Mouse (Mus musculus): ENCODE measurements around the gene Cog2. TPM values are rescaled to one million over a fixed set of nuclear protein-coding genes. Genes with fewer than 3 reads are reported as not detected.
A peak's percentile ranks its signal among the peaks of the same experiment; 100 is the strongest.

The Cog2 gene
- polyA plus RNA-seq, 1 experiment, result 14.3 TPM

GRCm38 (mm10) chr8:124556658-124557057, 36.1 kb downstream of the Cog2 start:
- Histone ChIP-seq H3K27me3 (replicated peaks) (peaks cover 22% of the 10 kb centered on the region), H3K36me3 (replicated peaks; ENCODE audit: low read length) (peaks cover 14% of the 10 kb centered on the region), H3K4me1 (peaks cover 58% of the 10 kb centered on the region), H3K9me3 (no peaks in the 10 kb centered on the region), H3K4me3 (replicated peaks) (no peak overlapping the region)
- no peak for TF ChIP-seq FLI1 (IDR thresholded peaks at IDR 0.05; ENCODE audit: low read length)
- no peak for TF ChIP-seq GATA1 (IDR thresholded peaks at IDR 0.05; ENCODE audit: borderline replicate concordance, low read length)

- no peaks in the 10 kb centered on the region for H3K9me3 ChIP-seq
- peaks cover 23% of the 10 kb centered on the region for H3K27me3 ChIP-seq (replicated peaks)
- peaks cover 66% of the 10 kb centered on the region for H3K4me1 ChIP-seq
- H3K4me3 ChIP-seq (replicated peaks), result peak overlapping the region; percentile 25
- H3K36me3 ChIP-seq (replicated peaks; ENCODE audit: low read length), result peaks cover 6% of the 10 kb centered on the region
- TF ChIP-seq GATA1 (IDR thresholded peaks at IDR 0.05; ENCODE audit: borderline replicate concordance, low read length), result no peak
- no peak for TF ChIP-seq FLI1 (IDR thresholded peaks at IDR 0.05; ENCODE audit: low read length)
Measured at GRCm38 (mm10) chr8:124557476-124557875, 36.9 kb downstream of the Cog2 start.

- Histone ChIP-seq H3K27me3 (replicated peaks) (peaks cover 79% of the 10 kb centered on the region), H3K36me3 (replicated peaks; ENCODE audit: low read length) (no peaks in the 10 kb centered on the region), H3K4me1 (peaks cover 44% of the 10 kb centered on the region), H3K9me3 (no peaks in the 10 kb centered on the region), H3K4me3 (replicated peaks) (no peak overlapping the region)
- no peak for TF ChIP-seq FLI1 (IDR thresholded peaks at IDR 0.05; ENCODE audit: low read length)
- TF ChIP-seq GATA1 (IDR thresholded peaks at IDR 0.05; ENCODE audit: borderline replicate concordance, low read length), result no peak
Measured at GRCm38 (mm10) chr8:124567126-124567525, 46.6 kb downstream of the Cog2 start.

- Histone ChIP-seq H3K27me3 (replicated peaks) (peaks cover 77% of the 10 kb centered on the region), H3K4me3 (replicated peaks) (no peak overlapping the region), H3K4me1 (peaks cover 42% of the 10 kb centered on the region), H3K9me3 (no peaks in the 10 kb centered on the region), H3K36me3 (replicated peaks; ENCODE audit: low read length) (no peaks in the 10 kb centered on the region)
- TF ChIP-seq FLI1 (IDR thresholded peaks at IDR 0.05; ENCODE audit: low read length), result no peak
- TF ChIP-seq GATA1 (IDR thresholded peaks at IDR 0.05; ENCODE audit: borderline replicate concordance, low read length), result no peak
Measured at GRCm38 (mm10) chr8:124567584-124567983, 47.0 kb downstream of the Cog2 start.

- Histone ChIP-seq H3K4me1 (peaks cover 44% of the 10 kb centered on the region), H3K27me3 (replicated peaks) (peaks cover 62% of the 10 kb centered on the region), H3K36me3 (replicated peaks; ENCODE audit: low read length) (no peaks in the 10 kb centered on the region), H3K9me3 (no peaks in the 10 kb centered on the region), H3K4me3 (replicated peaks) (peak overlapping the region; percentile 44)
- no peak for TF ChIP-seq FLI1 (IDR thresholded peaks at IDR 0.05; ENCODE audit: low read length)
- TF ChIP-seq GATA1 (IDR thresholded peaks at IDR 0.05; ENCODE audit: borderline replicate concordance, low read length), result no peak
Measured at GRCm38 (mm10) chr8:124569100-124569499, 48.5 kb downstream of the Cog2 start.

- Histone ChIP-seq H3K27me3 (replicated peaks) (peaks cover 61% of the 10 kb centered on the region), H3K9me3 (no peaks in the 10 kb centered on the region), H3K4me1 (peaks cover 44% of the 10 kb centered on the region), H3K36me3 (replicated peaks; ENCODE audit: low read length) (no peaks in the 10 kb centered on the region), H3K4me3 (replicated peaks) (peak within 1 kb of the TSS; percentile 44)
- TF ChIP-seq FLI1 (IDR thresholded peaks at IDR 0.05; ENCODE audit: low read length) (no peak), GATA1 (IDR thresholded peaks at IDR 0.05; ENCODE audit: borderline replicate concordance, low read length) (no peak)
Measured at GRCm38 (mm10) chr8:124569593-124569992, 49.0 kb downstream of the Cog2 start, which contains the start of gene Agt. Gene Agt (minus strand): TSS chr8:124569706.

GRCm38 (mm10) chr8:124571732-124572429, 51.3 kb downstream of the Cog2 start:
- Histone ChIP-seq H3K9me3 (no peaks in the 10 kb centered on the region), H3K36me3 (replicated peaks; ENCODE audit: low read length) (no peaks in the 10 kb centered on the region), H3K4me1 (peaks cover 38% of the 10 kb centered on the region), H3K4me3 (replicated peaks) (no peak overlapping the region), H3K27me3 (replicated peaks) (peaks cover 59% of the 10 kb centered on the region)
- TF ChIP-seq GATA1 (IDR thresholded peaks at IDR 0.05; ENCODE audit: borderline replicate concordance, low read length), result no peak
- no peak for TF ChIP-seq FLI1 (IDR thresholded peaks at IDR 0.05; ENCODE audit: low read length)

GRCm38 (mm10) chr8:124572430-124572775, 51.8 kb downstream of the Cog2 start:
- H3K36me3 ChIP-seq (replicated peaks; ENCODE audit: low read length), result no peaks in the 10 kb centered on the region
- no peak overlapping the region for H3K4me3 ChIP-seq (replicated peaks)
- TF ChIP-seq FLI1 (IDR thresholded peaks at IDR 0.05; ENCODE audit: low read length) (no peak), GATA1 (IDR thresholded peaks at IDR 0.05; ENCODE audit: borderline replicate concordance, low read length) (no peak)
- peaks cover 56% of the 10 kb centered on the region for H3K27me3 ChIP-seq (replicated peaks)
- peaks cover 38% of the 10 kb centered on the region for H3K4me1 ChIP-seq
- H3K9me3 ChIP-seq, result no peaks in the 10 kb centered on the region

- Histone ChIP-seq H3K4me3 (replicated peaks) (peak overlapping the region; percentile 51), H3K9me3 (no peaks in the 10 kb centered on the region), H3K4me1 (peaks cover 33% of the 10 kb centered on the region), H3K36me3 (replicated peaks; ENCODE audit: low read length) (no peaks in the 10 kb centered on the region), H3K27me3 (replicated peaks) (peaks cover 46% of the 10 kb centered on the region)
- TF ChIP-seq FLI1 (IDR thresholded peaks at IDR 0.05; ENCODE audit: low read length) (no peak), GATA1 (IDR thresholded peaks at IDR 0.05; ENCODE audit: borderline replicate concordance, low read length) (no peak)
Measured at GRCm38 (mm10) chr8:124573552-124574340, 53.2 kb downstream of the Cog2 start.

GRCm38 (mm10) chr8:124575811-124576210, 55.2 kb downstream of the Cog2 start, which contains the start of gene Capn9:
Gene Capn9 (plus strand): TSS chr8:124576111.
- Histone ChIP-seq H3K4me3 (replicated peaks) (no peak within 1 kb of the TSS), H3K36me3 (replicated peaks; ENCODE audit: low read length) (no peaks in the 10 kb centered on the region), H3K4me1 (peaks cover 18% of the 10 kb centered on the region), H3K27me3 (replicated peaks) (peaks cover 28% of the 10 kb centered on the region), H3K9me3 (no peaks in the 10 kb centered on the region)
- TF ChIP-seq GATA1 (IDR thresholded peaks at IDR 0.05; ENCODE audit: borderline replicate concordance, low read length) (no peak), FLI1 (IDR thresholded peaks at IDR 0.05; ENCODE audit: low read length) (no peak)
